Mouse (Mus musculus): ENCODE data around the gene Rtf1. TPM values are rescaled to one million over a fixed set of nuclear protein-coding genes. Genes with fewer than 3 reads are reported as not detected.

Rtf1 gene
- total RNA-seq, 2 experiments from 2014 or later = 60.4 to 64.8 TPM

DNA sequence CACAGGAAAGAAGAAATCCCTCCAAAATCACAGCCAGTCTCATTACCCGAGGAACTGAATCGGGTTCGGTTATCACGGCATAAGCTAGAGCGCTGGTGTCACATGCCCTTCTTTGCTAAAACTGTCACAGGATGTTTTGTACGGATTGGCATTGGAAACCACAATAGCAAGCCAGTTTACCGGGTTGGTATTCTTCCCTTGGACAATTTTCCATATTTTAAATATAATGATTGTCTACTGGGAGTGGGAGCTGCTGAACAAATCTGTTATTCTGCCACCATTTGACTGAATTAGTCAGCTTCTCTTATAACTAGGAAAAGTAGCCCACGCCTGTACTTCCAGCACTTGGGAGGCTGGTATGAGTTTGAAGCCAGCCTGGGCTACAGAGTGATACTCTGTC lies 46.2 kb downstream of the Rtf1 start:
- intact Hi-C loops (cut with DNase I) = no loop called here

DNA sequence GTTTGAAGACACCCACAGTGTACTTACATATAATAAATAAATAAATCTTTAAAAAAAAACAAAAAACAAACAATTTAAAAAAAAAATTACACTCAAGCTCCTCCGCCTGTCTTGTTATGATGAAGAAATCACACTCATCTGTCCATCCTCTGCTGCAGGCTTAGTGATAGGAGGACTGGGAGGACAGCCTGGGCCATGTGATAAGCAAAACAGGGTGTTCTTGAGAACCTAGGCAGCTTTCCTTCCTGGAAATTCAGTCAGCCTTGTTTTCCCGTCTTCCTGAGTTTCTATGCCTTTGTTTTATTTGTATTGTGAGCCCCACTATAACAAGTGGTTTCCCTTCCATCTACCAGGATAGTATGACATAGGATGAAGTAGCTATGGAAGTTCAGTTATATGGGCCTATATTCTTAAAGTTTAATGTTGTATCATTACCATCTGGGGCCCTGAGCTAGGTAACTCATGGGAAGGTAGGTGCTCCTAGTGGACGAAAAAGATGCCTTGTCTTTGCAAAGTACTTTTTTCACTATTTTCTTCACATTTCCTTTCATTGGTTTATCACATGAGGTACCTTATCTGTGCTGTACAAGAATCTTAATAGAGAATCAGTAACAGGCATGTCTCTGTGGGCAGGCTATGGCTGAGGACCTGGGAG lies 53.0 kb downstream of the Rtf1 start:
- intact Hi-C loops (cut with DNase I) = no loop called here
- no peak for DNase-seq (ENCODE audit: low spot score in 2 of 2)

More for the DNA sequence above, 46.2 kb downstream of the Rtf1 start:
- DNase-seq (ENCODE audit: low spot score in 2 of 2) = peak in 1 of 2 experiments; percentile 46

DNA sequence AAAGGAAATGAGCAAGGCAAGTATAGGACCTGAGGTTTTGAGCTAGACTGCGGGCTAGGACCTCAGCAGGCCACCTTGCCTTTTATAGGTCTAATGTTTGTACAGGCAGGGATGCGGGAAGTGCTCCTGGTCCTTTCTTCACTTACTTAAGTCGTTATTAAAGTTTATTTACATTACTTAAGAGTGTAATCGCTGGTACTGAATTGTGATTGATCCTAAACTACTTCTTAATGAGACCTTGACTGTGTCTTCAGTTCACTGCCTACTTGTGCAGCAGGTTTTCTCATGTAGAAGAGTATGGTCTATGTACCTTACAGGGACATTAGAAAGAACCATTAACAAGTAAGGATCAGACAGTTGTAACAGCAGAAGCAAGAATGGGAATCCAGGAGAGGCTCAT lies 55.9 kb downstream of the Rtf1 start:
- intact Hi-C loops (cut with DNase I) = no loop called here
- DNase-seq (ENCODE audit: low spot score in 2 of 2) = no peak

DNA sequence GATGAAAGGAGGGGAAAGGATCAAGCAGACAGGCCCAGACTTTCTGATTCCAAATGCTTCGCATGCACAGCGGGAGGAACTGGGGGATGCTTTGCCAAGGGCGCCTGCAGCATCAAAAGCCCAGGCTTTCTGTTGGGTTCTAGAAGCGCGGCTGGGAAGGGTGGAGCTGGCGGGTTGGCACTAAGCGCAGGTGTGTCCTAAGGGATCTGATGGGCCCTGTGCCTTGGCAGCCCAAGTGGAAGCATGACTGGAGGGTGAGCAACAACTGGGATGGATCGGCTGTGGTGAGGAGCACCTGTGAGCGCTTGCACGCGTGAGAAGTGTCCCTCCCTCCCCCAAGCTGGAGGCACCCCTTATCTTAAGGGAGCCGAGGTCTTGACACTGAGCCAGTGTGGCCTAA lies 62.3 kb downstream of the Rtf1 start:
- DNase-seq (ENCODE audit: low spot score in 2 of 2) = no peak
- intact Hi-C loops (cut with DNase I) = no loop called here

DNA sequence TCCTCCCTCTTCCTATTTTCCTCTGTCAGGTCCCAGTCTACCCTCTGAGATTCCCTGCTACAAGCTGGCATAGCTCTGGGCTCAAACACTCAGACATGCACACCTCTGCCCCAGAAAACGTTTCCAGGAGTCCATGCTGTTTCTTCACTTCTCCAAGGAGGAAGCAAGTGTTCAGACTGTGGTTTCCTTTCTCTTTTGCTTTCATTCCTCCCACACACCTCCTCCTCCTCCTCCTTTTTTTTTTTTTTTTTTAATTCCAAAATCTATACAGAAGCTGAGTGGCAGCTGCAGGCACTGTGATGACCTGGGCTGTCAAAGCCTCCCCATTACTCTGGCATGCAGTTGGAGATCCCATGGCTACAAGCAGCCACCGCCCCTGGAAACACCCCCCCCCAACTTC lies 65.7 kb downstream of the Rtf1 start:
- intact Hi-C loops (cut with DNase I) = loop anchor here (5.0 kb wide), 1 partner anchor 72 kb away; no protein-coding TSS in a partner anchor
- DNase-seq (ENCODE audit: low spot score in 2 of 2) = no peak

DNA sequence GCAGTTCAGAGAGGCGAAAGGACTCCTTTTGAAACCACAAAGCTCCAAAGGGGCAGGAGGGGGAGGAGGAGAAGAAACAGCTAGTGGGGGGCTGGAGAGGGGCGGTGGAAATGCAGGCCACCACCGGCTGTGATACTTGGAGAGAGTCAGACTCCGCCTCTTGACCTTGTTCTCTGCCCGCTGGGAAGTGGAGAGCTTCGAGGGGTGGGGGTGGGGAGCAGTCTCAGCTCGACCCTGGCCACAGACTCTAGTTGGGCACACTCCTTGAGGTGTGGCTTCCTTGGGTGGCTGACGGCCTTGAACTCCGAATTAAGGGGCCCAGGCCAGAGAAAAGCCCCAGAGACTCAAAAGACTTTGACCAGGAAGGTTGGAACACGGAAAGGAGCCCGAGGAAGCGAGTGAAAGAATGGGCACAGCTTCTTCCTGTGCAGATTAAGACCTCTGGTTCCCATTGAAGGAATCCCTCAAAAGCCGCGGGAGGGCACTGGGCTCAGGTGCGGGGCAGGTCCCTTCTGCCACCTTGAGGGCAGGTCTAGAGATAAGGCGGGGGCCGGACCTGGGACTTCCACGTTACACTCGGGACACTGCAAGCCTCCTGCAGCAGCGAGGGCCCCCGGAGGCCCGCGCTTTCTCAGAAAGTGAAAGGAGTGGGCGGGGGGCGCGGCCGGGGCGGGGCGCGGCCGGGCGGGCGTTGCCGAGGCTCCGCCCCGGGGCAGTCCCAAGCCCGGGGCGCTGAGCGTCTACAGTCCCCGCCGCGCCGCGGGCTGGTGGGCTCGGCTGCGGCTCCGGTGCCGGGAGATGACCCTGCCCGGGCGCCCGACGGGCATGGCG lies 66.9 kb downstream of the Rtf1 start, which contains the start of gene Itpka:
Itpka (plus strand) TSS at position 757 of the 831 bp plus-strand sequence.
- intact Hi-C loops (cut with DNase I) = loop anchor here (2.0 to 5.0 kb wide), 2 partner anchors 59 to 71 kb away; no protein-coding TSS in a partner anchor
- peak in 1 of 2 experiments; percentile 62 for DNase-seq (ENCODE audit: low spot score in 2 of 2)

DNA sequence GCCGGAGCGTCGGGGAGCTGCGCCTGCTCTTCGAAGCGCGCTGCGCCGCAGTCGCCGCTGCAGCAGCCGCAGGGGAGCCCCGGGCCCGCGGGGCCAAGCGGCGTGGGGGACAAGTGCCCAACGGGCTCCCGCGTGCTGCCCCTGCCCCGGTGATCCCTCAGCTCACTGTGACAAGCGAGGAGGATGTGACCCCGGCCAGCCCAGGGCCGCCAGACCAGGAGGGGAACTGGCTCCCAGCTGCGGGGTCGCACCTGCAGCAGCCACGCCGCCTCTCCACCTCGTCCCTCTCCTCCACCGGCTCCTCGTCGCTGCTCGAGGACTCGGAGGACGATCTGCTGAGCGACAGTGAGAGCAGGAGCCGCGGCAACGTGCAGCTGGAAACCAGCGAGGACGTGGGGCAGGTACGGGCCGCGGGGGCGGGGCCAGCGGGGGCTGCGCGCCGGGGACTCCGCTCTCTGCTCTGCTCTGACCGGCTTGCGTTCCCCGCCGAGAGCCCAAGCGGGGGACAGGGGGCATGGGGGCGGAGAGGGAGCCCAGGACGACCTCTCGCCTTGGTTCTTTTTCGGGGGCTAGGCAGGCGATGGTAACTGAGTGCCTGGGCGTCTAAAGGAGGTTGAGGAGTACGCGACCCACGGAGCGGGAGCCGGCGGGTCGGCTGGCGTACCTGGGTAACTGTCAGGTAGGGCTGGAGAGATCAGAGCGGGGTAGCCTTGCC lies 67.8 kb downstream of the Rtf1 start:
- intact Hi-C loops (cut with DNase I) = loop anchor here (2.0 to 5.0 kb wide), 2 partner anchors 58 to 70 kb away; no protein-coding TSS in a partner anchor
- peak in 1 of 2 experiments; percentile 46 for DNase-seq (ENCODE audit: low spot score in 2 of 2)

DNA sequence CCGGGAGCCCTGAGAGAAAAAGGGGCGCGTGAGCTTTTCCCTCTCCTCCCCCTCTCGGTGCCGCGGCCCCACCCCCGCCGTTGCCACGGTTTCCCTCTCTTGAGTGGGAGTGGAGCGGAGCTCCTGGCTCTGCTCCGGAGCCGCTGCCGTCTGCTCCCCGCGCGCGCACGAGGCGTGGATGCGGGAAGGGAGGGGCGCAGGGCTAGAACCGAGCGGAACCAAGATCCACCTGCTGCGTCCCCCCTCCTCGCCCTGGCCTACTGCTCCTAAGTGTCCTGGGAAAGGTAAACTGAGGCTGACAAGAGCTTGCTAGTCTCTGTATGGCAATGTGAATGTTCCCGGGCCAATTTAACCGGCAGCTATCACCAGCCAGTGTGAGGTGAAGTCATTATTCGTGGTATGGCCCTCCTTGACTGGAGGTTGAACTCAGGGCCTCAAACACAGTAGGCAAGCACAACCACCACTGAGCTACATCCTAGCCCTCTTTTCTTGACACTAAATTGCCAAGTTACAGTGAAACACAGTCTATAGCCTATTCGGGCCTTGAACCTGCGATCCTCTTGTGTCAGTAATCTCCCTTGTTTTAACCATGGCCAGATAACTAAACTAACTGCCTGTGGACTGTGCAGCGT lies 68.4 kb downstream of the Rtf1 start:
- DNase-seq (ENCODE audit: low spot score in 2 of 2) = peak; percentile 74 to 79
- intact Hi-C loops (cut with DNase I) = loop anchor here (2.0 to 5.0 kb wide), 2 partner anchors 58 to 69 kb away; no protein-coding TSS in a partner anchor

DNA sequence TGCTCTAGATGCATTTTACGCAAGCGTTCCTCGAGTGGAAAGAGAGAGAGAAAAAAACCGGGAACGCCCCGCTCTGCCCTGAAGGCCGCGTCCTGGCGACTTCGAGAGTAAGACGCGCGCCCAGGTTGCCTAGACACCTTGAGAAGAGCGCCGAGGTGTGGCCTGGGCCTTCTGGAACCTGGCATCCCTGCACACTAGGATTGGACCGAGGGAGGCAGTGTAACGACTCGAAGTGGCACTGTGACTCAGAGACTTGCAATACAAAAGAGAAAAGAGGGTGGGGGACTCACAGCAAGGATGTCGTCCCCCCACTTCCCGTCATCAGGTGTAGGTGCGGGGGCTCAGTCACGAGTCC lies 68.9 kb downstream of the Rtf1 start:
- intact Hi-C loops (cut with DNase I) = loop anchor here (2.0 to 5.0 kb wide), 2 partner anchors 57 to 69 kb away; no protein-coding TSS in a partner anchor
- no peak for DNase-seq (ENCODE audit: low spot score in 2 of 2)

DNA sequence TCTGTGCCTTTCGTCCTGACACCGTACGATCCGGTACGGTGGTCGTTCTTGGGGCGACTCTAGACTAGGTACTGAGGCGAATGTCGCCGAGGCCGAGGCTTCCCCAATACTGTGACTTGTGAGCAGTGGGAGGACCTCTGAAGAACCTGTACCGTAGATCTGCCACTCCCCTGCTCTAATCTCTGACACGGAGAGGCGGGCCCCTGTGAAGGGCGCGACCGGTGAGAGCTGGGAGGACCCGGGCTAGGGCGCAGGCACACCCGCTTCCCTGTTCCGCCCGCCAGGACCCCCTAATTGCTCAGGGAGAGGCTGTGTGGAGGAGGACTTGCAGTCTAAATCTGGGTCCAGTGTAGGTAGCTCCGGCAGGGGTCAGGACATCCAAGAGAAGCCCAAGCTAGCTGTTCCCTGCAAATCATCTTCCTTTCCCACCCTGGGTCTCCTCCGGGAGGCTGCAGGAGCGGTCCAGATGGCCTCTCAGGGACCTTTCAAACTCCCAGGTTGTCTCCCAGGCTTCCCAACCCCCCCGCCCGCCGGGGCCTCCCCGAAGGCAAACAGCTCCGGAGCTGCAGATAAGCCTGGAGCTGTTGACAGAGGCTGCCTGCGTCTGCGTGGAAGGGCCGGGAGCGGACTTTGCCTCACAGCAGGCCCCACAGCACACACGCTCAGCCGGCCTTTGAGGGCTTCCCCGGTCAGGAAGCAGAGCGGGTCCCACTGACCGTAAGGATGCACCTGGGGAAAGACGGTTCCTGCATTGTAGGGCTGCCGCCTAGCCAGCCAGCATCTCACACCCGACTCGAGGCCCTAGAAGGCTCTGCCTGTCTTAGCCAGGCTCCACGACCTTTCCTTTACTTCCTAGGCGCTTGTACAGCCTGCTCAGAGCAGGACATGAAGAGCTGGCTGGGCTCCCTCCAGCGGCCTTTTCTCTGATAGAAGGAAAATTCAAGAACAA lies 69.6 kb downstream of the Rtf1 start:
- DNase-seq (ENCODE audit: low spot score in 2 of 2) = no peak
- intact Hi-C loops (cut with DNase I) = loop anchor here (5.0 kb wide), 1 partner anchor 68 kb away; no protein-coding TSS in a partner anchor

DNA sequence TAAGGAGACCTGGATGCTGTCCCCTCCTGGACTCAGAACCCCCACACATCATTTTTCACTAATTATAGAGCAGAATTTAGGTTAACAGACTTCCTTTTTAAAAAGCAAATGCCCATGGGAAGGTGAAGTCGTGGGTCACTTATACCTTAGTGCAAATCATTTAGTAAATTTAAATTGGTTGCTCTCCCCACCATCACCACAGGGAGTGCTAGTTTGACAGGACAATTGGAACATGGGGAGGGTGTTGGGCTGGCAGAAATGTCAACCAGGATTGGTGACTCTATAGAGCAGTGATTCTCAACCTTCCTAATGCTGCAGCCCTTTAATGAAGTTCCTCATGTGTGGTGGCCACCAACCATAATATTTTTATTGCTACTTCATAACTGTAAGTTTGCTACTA lies 70.4 kb downstream of the Rtf1 start:
- no peak for DNase-seq (ENCODE audit: low spot score in 2 of 2)
- intact Hi-C loops (cut with DNase I) = no loop called here

DNA sequence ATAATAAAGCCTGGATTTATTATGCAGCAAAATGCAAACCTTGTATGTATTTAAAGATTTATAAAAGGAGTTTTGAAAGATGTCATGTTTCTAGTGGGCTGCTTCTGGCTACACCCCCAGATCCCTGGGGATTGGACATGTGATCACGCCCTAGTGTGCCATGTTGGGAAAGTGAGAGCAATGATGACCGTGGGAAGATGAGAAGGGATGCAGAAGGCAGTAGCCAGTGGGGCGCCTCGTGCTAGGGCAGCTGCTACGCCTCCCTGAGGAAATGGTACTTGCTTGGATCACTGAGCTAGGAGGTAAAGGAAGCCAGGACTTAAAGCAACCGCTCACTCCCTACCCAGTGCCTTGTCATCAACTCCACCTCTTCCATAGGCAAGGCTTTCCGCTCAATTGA lies 72.7 kb downstream of the Rtf1 start:
- intact Hi-C loops (cut with DNase I) = no loop called here
- DNase-seq (ENCODE audit: low spot score in 2 of 2) = peak; percentile 61 to 96

DNA sequence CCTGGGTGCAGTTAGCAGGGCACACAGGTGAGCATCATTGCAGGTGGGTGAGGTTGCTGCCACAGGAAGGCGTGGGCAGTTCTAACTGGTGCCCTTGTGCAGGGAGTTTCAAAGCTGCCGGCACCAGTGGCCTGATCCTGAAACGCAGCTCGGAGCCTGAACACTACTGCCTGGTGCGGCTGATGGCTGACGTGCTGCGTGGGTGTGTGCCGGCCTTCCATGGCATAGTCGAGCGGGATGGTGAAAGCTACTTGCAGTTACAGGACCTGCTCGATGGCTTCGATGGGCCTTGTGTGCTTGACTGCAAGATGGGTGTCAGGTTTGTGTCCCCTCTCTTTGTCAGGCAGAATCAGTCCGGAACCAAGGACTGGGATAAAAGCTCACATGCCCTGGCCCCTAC lies 74.4 kb downstream of the Rtf1 start:
- intact Hi-C loops (cut with DNase I) = no loop called here
- no peak for DNase-seq (ENCODE audit: low spot score in 2 of 2)

DNA sequence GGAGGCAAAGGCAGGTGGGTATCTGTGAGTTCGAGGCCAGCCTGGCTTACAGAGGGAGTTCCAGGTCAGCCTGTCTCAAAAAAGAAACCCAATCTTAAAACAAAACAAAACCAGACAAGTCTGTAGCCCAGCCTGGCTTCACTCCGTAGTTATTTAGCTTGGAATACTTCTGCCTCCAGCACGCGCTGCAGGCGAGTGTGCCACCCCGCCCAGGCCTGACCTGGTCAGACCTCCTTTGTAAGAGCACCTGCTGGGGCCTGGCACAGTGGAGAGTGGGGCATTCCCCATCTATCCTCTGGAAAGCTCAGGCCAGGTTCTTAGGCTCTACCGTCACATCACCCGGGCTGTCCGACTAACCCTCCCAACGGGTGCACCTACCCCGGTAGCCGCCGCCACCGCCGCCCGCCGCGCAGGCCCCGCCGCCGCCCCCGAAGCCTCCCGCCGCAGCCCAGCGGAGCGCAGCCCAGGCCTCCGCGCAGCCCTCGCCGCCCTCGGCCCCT lies 82.8 kb downstream of the Rtf1 start:
- intact Hi-C loops (cut with DNase I) = no loop called here
- no peak for DNase-seq (ENCODE audit: low spot score in 2 of 2)

DNA sequence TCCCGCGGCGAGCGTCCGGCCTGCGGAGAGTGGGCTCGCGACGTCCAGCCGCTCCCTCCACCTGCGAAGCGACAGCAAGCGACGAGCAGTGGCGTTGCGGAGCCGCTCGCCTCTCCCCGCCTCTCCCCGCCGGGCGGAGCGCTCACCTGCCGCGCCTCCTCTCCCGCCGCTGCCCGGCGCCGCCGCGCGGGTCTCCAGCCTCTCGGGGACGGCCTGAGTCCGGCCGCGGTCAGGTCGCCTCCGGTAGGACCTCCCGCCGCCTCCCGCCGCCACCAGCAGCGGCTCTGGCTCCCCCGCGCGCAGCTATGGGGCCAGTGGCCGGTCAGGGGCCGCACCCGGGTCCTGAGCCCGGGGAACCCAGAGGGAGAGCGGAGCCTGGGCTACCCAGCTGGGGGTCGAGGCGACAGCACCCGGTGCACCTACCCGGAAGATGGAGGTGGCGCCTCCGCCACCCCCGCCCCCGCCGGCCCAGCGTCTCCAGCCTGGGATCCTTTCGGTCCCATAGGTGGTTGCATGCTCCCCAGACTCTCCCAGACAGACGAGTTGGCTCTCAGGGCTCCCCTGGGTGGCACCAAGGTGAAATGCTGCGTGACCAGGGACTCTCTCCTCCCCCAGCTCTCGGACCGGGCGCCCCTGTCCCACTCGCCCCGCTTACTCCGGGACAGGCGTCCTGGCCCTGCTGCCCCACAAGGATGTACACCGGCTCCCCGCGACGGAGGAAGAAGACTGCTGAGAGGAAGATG lies 83.4 kb downstream of the Rtf1 start:
- intact Hi-C loops (cut with DNase I) = no loop called here
- DNase-seq (ENCODE audit: low spot score in 2 of 2) = no peak

DNA sequence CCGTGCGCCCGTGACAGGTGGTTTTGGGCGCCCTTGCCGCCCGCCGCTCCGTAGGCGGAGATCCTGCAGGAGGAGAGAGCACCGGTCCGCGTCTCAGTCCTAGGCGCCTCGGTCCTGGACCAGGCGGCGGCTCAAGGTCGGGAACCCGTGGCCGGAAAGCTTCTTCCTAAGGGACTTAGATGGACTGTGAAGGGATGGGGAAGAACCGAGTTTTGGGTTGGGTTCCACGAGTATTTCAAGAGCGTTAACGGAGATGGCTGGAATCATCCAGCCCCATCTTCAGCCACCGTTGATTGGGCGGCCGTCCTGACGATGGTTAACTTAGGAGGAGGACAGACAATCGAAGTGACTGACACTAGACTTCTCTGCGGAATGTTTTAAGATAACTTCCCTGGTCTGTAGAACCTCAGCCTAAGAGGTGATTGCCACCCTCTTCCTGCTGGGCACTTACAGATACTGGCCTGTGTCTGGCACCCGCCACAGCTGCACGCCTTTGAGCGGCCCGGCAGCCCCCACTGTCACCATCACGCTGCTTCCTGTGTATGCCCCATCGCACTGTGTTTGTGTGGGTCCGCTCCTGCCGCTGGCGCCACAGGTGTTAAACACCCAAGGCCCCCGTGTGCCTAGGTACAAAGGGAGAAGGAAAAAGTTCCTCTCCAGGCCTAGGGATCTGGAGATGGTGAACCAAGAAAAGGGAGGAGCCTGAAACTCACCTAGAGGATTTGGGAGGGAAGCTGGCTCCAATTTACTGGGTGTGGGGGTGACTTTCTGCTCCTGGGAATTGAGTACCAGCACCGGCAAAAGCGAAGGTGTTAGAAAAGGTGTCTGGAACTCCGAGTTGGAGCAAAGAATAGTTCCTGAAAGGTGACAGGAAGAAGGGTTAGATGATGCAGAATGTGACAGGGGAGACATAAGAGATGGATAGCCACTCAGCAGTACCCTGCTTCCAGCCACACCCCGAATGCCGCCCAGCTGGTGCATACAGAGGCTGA lies 84.3 kb downstream of the Rtf1 start:
- intact Hi-C loops (cut with DNase I) = no loop called here
- DNase-seq (ENCODE audit: low spot score in 2 of 2) = no peak

DNA sequence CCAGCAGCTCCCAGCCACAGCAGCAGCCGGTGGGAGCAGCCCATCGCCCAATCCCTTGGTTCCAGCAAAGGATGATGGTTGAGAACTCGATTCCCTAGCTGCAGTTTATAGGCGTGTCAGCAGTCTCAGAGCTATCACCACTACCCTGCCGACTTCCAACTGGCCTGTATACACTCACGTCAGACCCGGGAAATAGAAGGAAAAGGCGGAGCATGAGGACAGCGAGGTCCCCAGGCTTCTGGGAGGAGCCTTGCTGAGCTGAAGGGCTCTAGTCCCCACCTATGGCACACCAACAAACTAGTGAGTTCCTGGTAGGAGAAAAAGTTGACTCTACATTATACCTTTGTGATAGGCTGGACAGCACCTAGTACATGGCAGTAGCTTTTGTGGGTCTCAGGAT lies 85.4 kb downstream of the Rtf1 start, which contains the start of gene Ltk:
Ltk (minus strand) TSS at position 181 of the 400 bp plus-strand sequence.
- DNase-seq (ENCODE audit: low spot score in 2 of 2) = no peak
- intact Hi-C loops (cut with DNase I) = no loop called here
